Mouse (Mus musculus): ENCODE measurements around the gene Mrpl16. TPM values are rescaled to one million over a fixed set of nuclear protein-coding genes. Genes with fewer than 3 reads are reported as not detected.

The Mrpl16 gene
- total and polyA plus RNA-seq, 2 experiments from 2014 or later: 49.9 to 99.1 TPM

- Histone ChIP-seq H3K9ac (replicated peaks; ENCODE audit: low read depth, low read length) (no peak overlapping the region), H3K27me3 (ENCODE audit: control insufficient read depth, insufficient read depth, low read length) (no peaks in the 10 kb centered on the region), H3K4me2 (ENCODE audit: low read depth, low read length) (no peak overlapping the region), H3K36me3 (replicated peaks; ENCODE audit: control insufficient read depth, insufficient read depth, low read length) (no peaks in the 10 kb centered on the region), H3K9me3 (replicated peaks; ENCODE audit: control insufficient read depth, low read length) (no peaks in the 10 kb centered on the region), H3K4me1 (ENCODE audit: control insufficient read depth, insufficient read depth) (no peaks in the 10 kb centered on the region), H3K27ac (ENCODE audit: low read depth) (no peak overlapping the region), H3K4me3 (ENCODE audit: low read depth, low read length) (no peak overlapping the region)
- no peak for TF ChIP-seq EP300 (IDR thresholded peaks at IDR 0.05; ENCODE audit: low read depth)
- TF ChIP-seq CTCF (IDR thresholded peaks at IDR 0.05; ENCODE audit: low read depth): no peak
- DNase-seq (ENCODE audit: low spot score) (no peak), ATAC-seq (ENCODE audit: insufficient read depth, low read depth) (no peak)
- WGBS: 28% methylated on average over 1 of the region's 1 CpGs
Observed at GRCm38 (mm10) chr19:11736455-11736854, 33.7 kb upstream of the Mrpl16 start.

GRCm38 (mm10) chr19:11745680-11746079, 24.5 kb upstream of the Mrpl16 start:
- Histone ChIP-seq H3K4me2 (ENCODE audit: low read depth, low read length) (no peak overlapping the region), H3K27me3 (ENCODE audit: control insufficient read depth, insufficient read depth, low read length) (no peaks in the 10 kb centered on the region), H3K4me1 (ENCODE audit: control insufficient read depth, insufficient read depth) (no peaks in the 10 kb centered on the region), H3K9me3 (replicated peaks; ENCODE audit: control insufficient read depth, low read length) (no peaks in the 10 kb centered on the region), H3K36me3 (replicated peaks; ENCODE audit: control insufficient read depth, insufficient read depth, low read length) (no peaks in the 10 kb centered on the region), H3K4me3 (ENCODE audit: low read depth, low read length) (no peak overlapping the region), H3K9ac (replicated peaks; ENCODE audit: low read depth, low read length) (no peak overlapping the region), H3K27ac (ENCODE audit: low read depth) (no peak overlapping the region)
- DNase-seq (ENCODE audit: low spot score): no peak
- ATAC-seq (ENCODE audit: insufficient read depth, low read depth): no peak
- TF ChIP-seq CTCF (IDR thresholded peaks at IDR 0.05; ENCODE audit: low read depth) (no peak), EP300 (IDR thresholded peaks at IDR 0.05; ENCODE audit: low read depth) (no peak)

GRCm38 (mm10) chr19:11747298-11747697, 22.9 kb upstream of the Mrpl16 start, which contains the start of gene Gif:
Gif (plus strand) TSS chr19:11747554.
- H3K27ac ChIP-seq (ENCODE audit: low read depth): no peak within 1 kb of the TSS
- no peak within 1 kb of the TSS for H3K4me2 ChIP-seq (ENCODE audit: low read depth, low read length)
- no peaks in the 10 kb centered on the region for H3K27me3 ChIP-seq (ENCODE audit: control insufficient read depth, insufficient read depth, low read length)
- H3K4me1 ChIP-seq (ENCODE audit: control insufficient read depth, insufficient read depth): no peaks in the 10 kb centered on the region
- H3K4me3 ChIP-seq (ENCODE audit: low read depth, low read length): no peak within 1 kb of the TSS
- ATAC-seq (ENCODE audit: insufficient read depth, low read depth) (no peak), DNase-seq (ENCODE audit: low spot score) (no peak)
- H3K9ac ChIP-seq (replicated peaks; ENCODE audit: low read depth, low read length): no peak within 1 kb of the TSS
- H3K9me3 ChIP-seq (replicated peaks; ENCODE audit: control insufficient read depth, low read length): no peaks in the 10 kb centered on the region
- WGBS: 81% methylated on average over 2 of the region's 2 CpGs
- TF ChIP-seq EP300 (IDR thresholded peaks at IDR 0.05; ENCODE audit: low read depth) (no peak), CTCF (IDR thresholded peaks at IDR 0.05; ENCODE audit: low read depth) (no peak)
- no peaks in the 10 kb centered on the region for H3K36me3 ChIP-seq (replicated peaks; ENCODE audit: control insufficient read depth, insufficient read depth, low read length)

- Histone ChIP-seq H3K9ac (replicated peaks; ENCODE audit: low read depth, low read length) (no peak overlapping the region), H3K27ac (ENCODE audit: low read depth) (no peak overlapping the region), H3K36me3 (replicated peaks; ENCODE audit: control insufficient read depth, insufficient read depth, low read length) (no peaks in the 10 kb centered on the region), H3K4me3 (ENCODE audit: low read depth, low read length) (no peak overlapping the region), H3K9me3 (replicated peaks; ENCODE audit: control insufficient read depth, low read length) (no peaks in the 10 kb centered on the region), H3K4me1 (ENCODE audit: control insufficient read depth, insufficient read depth) (peaks cover 4% of the 10 kb centered on the region; the same call in 1 of the 2 replicates), H3K4me2 (ENCODE audit: low read depth, low read length) (no peak overlapping the region), H3K27me3 (ENCODE audit: control insufficient read depth, insufficient read depth, low read length) (no peaks in the 10 kb centered on the region)
- no peak; the same call in 1 of the 2 replicates for TF ChIP-seq CTCF (IDR thresholded peaks at IDR 0.05; ENCODE audit: low read depth)
- TF ChIP-seq EP300 (IDR thresholded peaks at IDR 0.05; ENCODE audit: low read depth): no peak
- WGBS: 66% methylated on average over 3 of the region's 3 CpGs
- ATAC-seq (ENCODE audit: insufficient read depth, low read depth) (no peak), DNase-seq (ENCODE audit: low spot score) (no peak)
Observed at GRCm38 (mm10) chr19:11765059-11765458, 5.1 kb upstream of the Mrpl16 start.

GRCm38 (mm10) chr19:11766413-11766812, 3.8 kb upstream of the Mrpl16 start:
- no peak overlapping the region for H3K4me2 ChIP-seq (ENCODE audit: low read depth, low read length)
- no peaks in the 10 kb centered on the region for H3K36me3 ChIP-seq (replicated peaks; ENCODE audit: control insufficient read depth, insufficient read depth, low read length)
- H3K9ac ChIP-seq (replicated peaks; ENCODE audit: low read depth, low read length): no peak overlapping the region
- no peaks in the 10 kb centered on the region for H3K9me3 ChIP-seq (replicated peaks; ENCODE audit: control insufficient read depth, low read length)
- DNase-seq (ENCODE audit: low spot score) (no peak), ATAC-seq (ENCODE audit: insufficient read depth, low read depth) (no peak)
- TF ChIP-seq CTCF (IDR thresholded peaks at IDR 0.05; ENCODE audit: low read depth): no peak
- TF ChIP-seq EP300 (IDR thresholded peaks at IDR 0.05; ENCODE audit: low read depth): no peak
- H3K4me3 ChIP-seq (ENCODE audit: low read depth, low read length): no peak overlapping the region
- no peak overlapping the region for H3K27ac ChIP-seq (ENCODE audit: low read depth)
- H3K4me1 ChIP-seq (ENCODE audit: control insufficient read depth, insufficient read depth): peaks cover 13% of the 10 kb centered on the region
- H3K27me3 ChIP-seq (ENCODE audit: control insufficient read depth, insufficient read depth, low read length): no peaks in the 10 kb centered on the region
- WGBS: 44% methylated on average over 4 of the region's 4 CpGs

- DNase-seq (ENCODE audit: low spot score): peak; percentile 27
- H3K9me3 ChIP-seq (replicated peaks; ENCODE audit: control insufficient read depth, low read length): no peaks in the 10 kb centered on the region
- H3K4me3 ChIP-seq (ENCODE audit: low read depth, low read length): no peak overlapping the region
- peaks cover 13% of the 10 kb centered on the region for H3K4me1 ChIP-seq (ENCODE audit: control insufficient read depth, insufficient read depth)
- no peaks in the 10 kb centered on the region for H3K27me3 ChIP-seq (ENCODE audit: control insufficient read depth, insufficient read depth, low read length)
- no peak overlapping the region for H3K9ac ChIP-seq (replicated peaks; ENCODE audit: low read depth, low read length)
- no peak overlapping the region for H3K27ac ChIP-seq (ENCODE audit: low read depth)
- TF ChIP-seq CTCF (IDR thresholded peaks at IDR 0.05; ENCODE audit: low read depth) (peak; percentile 62), EP300 (IDR thresholded peaks at IDR 0.05; ENCODE audit: low read depth) (no peak)
- H3K36me3 ChIP-seq (replicated peaks; ENCODE audit: control insufficient read depth, insufficient read depth, low read length): peaks cover 2% of the 10 kb centered on the region; the same call in 1 of the 2 replicates
- ATAC-seq (ENCODE audit: insufficient read depth, low read depth): no peak
- H3K4me2 ChIP-seq (ENCODE audit: low read depth, low read length): no peak overlapping the region
- WGBS: 6% methylated on average over 3 of the region's 3 CpGs
Observed at GRCm38 (mm10) chr19:11768163-11768562, 2.0 kb upstream of the Mrpl16 start.

All from heart, postnatal 0 days (tissue).